Mouse (Mus musculus) retina, postnatal 7 days (tissue): ENCODE results near the gene Gm20388.
A peak's percentile ranks its signal among the peaks of the same experiment; 100 is the strongest.
"Not testable (repeated sequence)": the region's sequence is repeated elsewhere in the genome, so short reads cannot be mapped to it uniquely, and the experiment has no call there.

Source experiments
- DNase-seq: peaks from one replicate; pipeline ENCODE4 v3.0.0-alpha.2; 2012; ENCODE audit warnings: low read depth, low spot score

The Gm20388 gene

DNA sequence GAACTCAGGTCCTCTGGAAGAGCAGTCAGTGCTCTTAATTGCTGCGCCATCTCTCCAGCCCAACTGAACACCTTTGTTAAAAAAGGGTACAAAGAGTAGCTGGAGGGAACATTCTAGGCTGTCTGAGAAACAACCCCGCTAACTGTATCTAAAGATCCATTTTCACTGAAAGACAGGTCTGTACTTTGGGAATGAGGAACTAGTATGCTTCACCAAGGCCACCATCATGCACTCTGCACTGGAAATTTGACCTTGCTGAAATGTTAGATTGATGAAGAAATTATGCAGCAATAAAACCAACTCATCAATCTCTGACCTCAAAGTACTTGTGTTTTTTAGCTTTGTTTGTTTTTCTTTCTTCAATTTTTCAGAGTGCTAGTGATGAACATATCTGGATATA is 3113.6 kb downstream of the Gm20388 start:
- no peak for DNase-seq

DNA sequence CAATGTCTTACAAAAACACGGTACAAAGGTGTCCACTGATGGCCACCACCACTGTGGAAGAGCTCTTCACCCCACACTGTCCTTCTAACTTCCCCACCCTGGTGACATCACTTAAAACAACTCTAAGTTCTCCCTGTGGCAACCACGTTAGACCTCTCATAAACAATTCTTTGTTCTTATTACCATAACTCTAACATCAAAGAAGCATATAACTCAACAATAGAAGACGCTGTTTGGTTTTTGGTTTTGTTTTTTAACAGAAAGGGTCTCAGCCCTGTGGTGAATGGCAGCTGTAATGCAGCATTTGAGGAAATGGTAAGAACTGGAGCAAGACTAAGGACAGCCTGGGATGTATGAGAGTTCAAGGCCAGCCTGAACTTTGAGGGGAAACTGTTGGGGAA is 3115.3 kb downstream of the Gm20388 start:
- DNase-seq: no peak

DNA sequence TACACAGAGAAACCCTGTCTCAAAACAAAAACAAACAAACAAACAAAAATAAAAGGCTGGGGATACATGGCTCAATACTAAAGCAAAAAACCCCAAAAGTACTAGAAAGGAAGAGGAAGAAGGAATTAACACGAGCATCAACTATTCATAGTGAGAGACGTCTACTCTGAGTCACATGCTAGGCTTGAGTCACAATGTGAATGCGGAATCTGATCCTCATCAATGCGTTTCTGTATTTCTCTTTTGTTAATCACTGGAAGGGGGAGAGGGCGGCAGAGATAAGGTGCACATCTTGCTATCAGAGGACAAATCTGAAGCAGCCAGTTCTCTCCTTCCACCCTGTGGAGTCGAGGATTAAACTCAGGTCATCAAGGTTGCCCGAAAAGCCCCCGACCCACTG is 3117.1 kb downstream of the Gm20388 start:
- no peak for DNase-seq

DNA sequence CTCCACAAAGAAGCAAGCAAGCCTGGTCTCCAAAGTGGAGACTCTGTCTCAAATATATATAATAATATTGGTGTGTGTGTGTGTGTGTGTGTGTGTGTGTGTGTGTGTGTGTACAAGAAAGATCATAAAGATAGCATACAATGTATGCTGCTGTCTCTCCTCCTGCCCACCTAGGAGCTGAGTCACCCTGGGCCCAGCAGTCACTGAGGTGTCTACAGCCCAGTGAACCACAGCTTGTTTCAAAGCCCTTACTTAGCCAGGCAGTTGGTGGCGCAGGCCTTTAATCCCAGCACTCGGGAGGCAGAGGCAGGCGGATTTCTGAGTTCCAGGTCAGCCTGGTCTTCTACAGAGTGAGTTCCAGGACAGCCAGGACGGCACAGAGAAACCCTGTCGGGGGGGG is 3119.4 kb downstream of the Gm20388 start:
- not testable (repeated sequence) for DNase-seq

DNA sequence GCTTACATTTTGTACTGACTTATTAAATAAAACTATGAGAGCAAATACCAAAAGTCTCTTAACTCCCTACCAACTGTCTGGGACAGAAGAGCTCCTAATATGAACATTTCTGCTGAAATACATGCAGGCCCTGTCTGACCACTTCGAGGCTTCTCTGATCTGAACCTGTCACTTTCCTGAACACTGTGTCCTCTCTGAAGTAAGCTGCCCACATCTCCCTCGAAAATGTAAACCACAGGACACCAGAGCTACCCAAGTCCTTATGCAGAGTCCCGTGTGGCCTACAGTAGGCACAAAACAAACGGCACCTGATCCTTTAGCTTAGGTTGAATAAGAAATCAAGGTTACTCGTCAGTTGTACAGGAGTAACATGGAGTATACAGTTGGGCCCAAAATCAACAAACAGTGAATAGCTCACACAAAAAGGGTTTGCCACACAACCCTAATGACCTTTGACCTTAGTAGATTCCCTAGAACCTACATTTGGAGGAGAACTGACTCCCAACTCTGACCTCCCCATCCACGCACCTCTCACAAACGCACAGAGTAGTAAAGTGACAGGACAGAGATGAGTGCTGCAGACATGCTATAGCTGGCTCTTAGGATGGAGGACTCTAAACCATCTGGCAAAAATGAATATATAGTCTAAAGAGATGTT is 3120.8 kb downstream of the Gm20388 start:
- no peak for DNase-seq

GRCm38 (mm10) chr8:123032730-123033129 is 3122.1 kb downstream of the Gm20388 start:
- DNase-seq: no peak

- DNase-seq: no peak
Measured at GRCm38 (mm10) chr8:123033431-123033830, 3122.8 kb downstream of the Gm20388 start.

DNA sequence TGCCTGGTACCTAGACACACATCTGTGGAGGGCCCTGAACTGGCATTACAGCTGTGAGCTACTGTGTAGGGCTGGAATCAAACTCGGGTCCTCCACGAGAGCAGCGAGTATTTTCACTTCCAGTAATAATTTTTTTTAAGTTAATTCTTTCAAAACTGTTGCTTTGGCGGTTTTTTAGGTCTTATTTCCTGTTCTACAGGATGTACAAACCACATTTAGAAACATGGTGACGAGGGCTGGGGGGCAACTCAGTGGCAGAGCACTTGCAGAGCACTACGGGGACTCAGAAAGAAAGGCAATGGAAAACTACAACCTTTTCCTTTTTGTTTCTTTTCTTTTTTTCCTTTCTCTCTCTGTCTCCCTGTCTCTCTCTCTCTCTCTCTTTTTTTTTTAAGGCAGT is 3123.5 kb downstream of the Gm20388 start:
- DNase-seq: no peak

GRCm38 (mm10) chr8:123036956-123037355 is 3126.3 kb downstream of the Gm20388 start:
- DNase-seq: no peak

- DNase-seq: no peak
Measured at GRCm38 (mm10) chr8:123037487-123037886, 3126.8 kb downstream of the Gm20388 start.

GRCm38 (mm10) chr8:123038351-123038750 is 3127.7 kb downstream of the Gm20388 start:
- DNase-seq: no peak

GRCm38 (mm10) chr8:123039376-123040109 is 3128.9 kb downstream of the Gm20388 start:
- no peak for DNase-seq

DNA sequence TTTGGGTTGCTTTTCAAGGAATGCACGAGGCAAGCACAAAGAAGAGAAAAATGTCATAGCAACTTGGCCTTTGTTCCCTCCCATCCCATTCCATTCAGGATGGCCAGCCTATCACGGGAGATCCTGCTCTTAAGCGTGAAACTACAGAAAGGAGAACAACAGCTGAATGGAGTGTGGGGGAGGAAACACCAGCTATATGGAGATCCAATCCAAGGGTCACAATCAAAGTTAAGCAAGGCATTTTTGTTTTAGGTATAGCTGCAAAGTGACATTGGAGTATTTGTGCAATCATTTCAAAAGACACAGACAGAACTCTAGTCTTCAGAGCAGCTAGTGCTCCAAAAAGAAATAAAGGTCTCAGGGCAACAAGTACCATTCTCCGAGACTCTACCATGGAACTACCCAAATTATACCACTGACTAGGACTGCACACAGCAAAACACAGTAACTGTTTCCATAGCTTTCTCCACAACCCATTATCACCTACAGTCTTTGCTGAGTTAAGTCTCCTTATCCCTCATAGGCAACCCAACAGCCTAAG is 3129.5 kb downstream of the Gm20388 start:
- no peak for DNase-seq

- no peak for DNase-seq
Measured at GRCm38 (mm10) chr8:123041008-123041773, 3130.6 kb downstream of the Gm20388 start.

DNA sequence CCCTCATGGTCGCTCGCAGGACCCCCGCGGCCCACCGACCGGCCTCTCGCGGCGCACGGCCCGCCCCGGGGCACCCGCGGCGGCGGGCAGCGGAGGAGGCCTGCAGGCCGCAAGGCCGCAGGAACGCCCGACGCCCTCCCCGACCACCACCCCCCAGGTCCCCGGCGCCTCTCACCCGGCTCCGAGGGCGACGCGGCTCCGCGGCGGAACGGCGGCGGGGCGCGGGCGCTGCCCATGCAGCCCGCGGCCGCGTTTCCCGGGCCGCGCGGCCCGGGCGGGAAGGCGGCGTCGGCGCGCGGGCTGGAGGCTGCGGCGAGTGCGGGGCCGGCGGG is 3131.1 kb downstream of the Gm20388 start:
- DNase-seq: no peak

GRCm38 (mm10) chr8:123042158-123042973 is 3131.7 kb downstream of the Gm20388 start, which contains the start of gene Ankrd11:
Gene Ankrd11 (minus strand): TSS chr8:123042277.
- peak; percentile 98 for DNase-seq

GRCm38 (mm10) chr8:123042974-123043625 is 3132.5 kb downstream of the Gm20388 start:
- DNase-seq: no peak

- DNase-seq: no peak
Measured at GRCm38 (mm10) chr8:123043941-123044340, 3133.3 kb downstream of the Gm20388 start.

GRCm38 (mm10) chr8:123044743-123045425 is 3134.2 kb downstream of the Gm20388 start:
- DNase-seq: not testable (repeated sequence)

- no peak for DNase-seq
Measured at GRCm38 (mm10) chr8:123046706-123047105, 3136.1 kb downstream of the Gm20388 start.
